Mouse (Mus musculus): ENCODE results near the gene 2310009B15Rik.

GRCm38 (mm10) chr1:138845481-138845880 is 11.2 kb downstream of the 2310009B15Rik start:
- TF ChIP-seq POLR2A (IDR thresholded peaks at IDR 0.05; ENCODE audit: low read depth, low read length) (no peak), CTCF (IDR thresholded peaks at IDR 0.05; ENCODE audit: borderline replicate concordance, insufficient read depth, low read length) (no peak)

All from embryonic fibroblast, embryonic 13.5 days (primary cell).